Mouse (Mus musculus): ENCODE measurements at regions not wholly inside any gene's neighbourhood (a gene's known extent, or its start where the extent isn't known, plus 50 kb on each side); places are given as distances from the start of the nearest gene placed in this dataset.

DNA sequence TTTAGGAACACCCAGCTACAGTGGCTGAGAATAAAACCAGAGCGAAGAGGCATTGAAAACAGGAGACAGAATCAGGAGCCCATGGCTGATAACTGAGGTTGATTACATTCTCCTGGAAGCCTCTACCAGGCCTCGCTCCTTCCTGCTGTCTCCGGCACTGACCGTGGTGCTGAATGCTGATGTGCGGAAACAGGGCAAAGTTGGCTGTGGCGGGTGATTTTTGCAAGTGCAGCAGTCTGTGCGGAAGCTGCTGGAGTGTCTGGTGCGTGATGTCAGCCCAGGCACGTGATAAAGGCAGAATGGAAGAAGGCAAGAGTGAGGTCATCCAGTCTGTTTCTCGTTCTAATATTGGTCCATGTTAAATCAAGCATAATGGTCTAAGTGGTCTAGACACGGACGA, 153.8 kb upstream of the Podxl start:
- no peak for TF ChIP-seq POLR2A (IDR thresholded peaks at IDR 0.05; ENCODE audit: borderline replicate concordance, extremely low read depth, insufficient read depth, insufficient read length, poor library complexity, severe bottlenecking)
- TF ChIP-seq CTCF (IDR thresholded peaks at IDR 0.05; ENCODE audit: borderline replicate concordance, extremely low read depth, insufficient read depth, insufficient read length) = no peak
